9 mouse cellular contexts compared by ENCODE assay signal in the genomic region with DNA sequence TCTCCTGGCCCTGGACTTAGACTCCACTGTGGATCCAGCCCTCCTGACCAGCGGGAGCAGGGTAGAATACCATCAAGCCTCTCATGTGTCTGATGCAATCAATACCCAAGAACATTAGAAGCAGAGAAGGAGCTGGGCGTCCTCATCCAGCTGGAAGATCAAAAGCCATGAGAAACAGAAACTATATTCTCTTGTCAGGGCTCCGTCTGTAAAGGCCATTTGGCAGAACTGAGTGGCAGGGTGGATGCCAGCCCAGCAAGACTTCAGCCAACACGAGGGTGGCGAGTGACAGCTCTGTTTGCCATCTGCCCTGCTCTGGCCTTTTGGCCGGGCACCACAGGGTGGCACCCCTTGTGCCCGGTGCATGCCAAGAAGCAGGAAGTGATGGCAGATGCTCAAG. TPM values are rescaled to one million over a fixed set of nuclear protein-coding genes. Genes with fewer than 3 reads are reported as not detected.
A peak's percentile ranks its signal among the peaks of the same experiment; 100 is the strongest.
DNase-seq lines count a peak whose midpoint lies in the region; ATAC-seq lines count a peak whose summit lies in the region.
"Had no signal": no experiment of that assay in that cellular context is flagged by ENCODE, and none has a peak within 500 bp of the region (broad histone marks: within the 10 kb centered on the region; RNA-seq: fewer than 3 reads in every experiment).

No protein-coding gene starts in this region.

- no peaks in the 10 kb centered on the region for H3K27me3 ChIP-seq in forebrain, embryonic 11.5 days (ENCODE audit: control insufficient read depth, insufficient read depth, low read length)
- H3K27me3 ChIP-seq in midbrain, embryonic 15.5 days (replicated peaks): no peaks in the 10 kb centered on the region
- H3K27me3 ChIP-seq: kidney, embryonic 15.5 days; limb, embryonic 13.5 days had no signal

- no peaks in the 10 kb centered on the region for H3K36me3 ChIP-seq in forebrain, embryonic 11.5 days (ENCODE audit: control insufficient read depth, insufficient read depth, low read length)
- no peaks in the 10 kb centered on the region for H3K36me3 ChIP-seq in midbrain, embryonic 15.5 days (replicated peaks)
- H3K36me3 ChIP-seq: kidney, embryonic 15.5 days; limb, embryonic 13.5 days had no signal

- 0 out of 2 replicates have a peak, but pooled peaks cover 2% of the 10 kb centered on the region for H3K4me1 ChIP-seq in forebrain, embryonic 11.5 days (replicated peaks; ENCODE audit: control insufficient read depth, insufficient read depth, low read length)
- peaks cover 7% of the 10 kb centered on the region; the same call in 1 of the 2 replicates for H3K4me1 ChIP-seq in midbrain, embryonic 15.5 days
- H3K4me1 ChIP-seq: kidney, embryonic 15.5 days had no signal

- intact Hi-C loops in left cerebral cortex, postnatal 4 days (cut with DNase I): no loop called here
- intact Hi-C loops in heart, postnatal 14 days (cut with DNase I): no loop called here

- no peak overlapping the region for H3K4me2 ChIP-seq in forebrain, embryonic 11.5 days (ENCODE audit: low read depth, low read length, severe bottlenecking)
- no peak overlapping the region for H3K4me2 ChIP-seq in midbrain, embryonic 15.5 days
- H3K4me2 ChIP-seq: kidney, embryonic 15.5 days; limb, embryonic 13.5 days had no signal

- no peak for ATAC-seq in forebrain, embryonic 11.5 days (replicated peaks; ENCODE audit: low FRiP score)
- ATAC-seq in midbrain, embryonic 15.5 days (replicated peaks): no peak

- H3K27ac ChIP-seq in forebrain, embryonic 11.5 days (ENCODE audit: low read depth, low read length): no peak overlapping the region
- H3K27ac ChIP-seq in midbrain, embryonic 15.5 days: no peak overlapping the region
- H3K27ac ChIP-seq: kidney, embryonic 15.5 days; limb, embryonic 13.5 days had no signal

- no peak overlapping the region for H3K4me3 ChIP-seq in forebrain, embryonic 11.5 days (ENCODE audit: low read depth, low read length)
- no peak overlapping the region for H3K4me3 ChIP-seq in midbrain, embryonic 15.5 days
- H3K4me3 ChIP-seq: kidney, embryonic 15.5 days; limb, embryonic 13.5 days had no signal

- WGBS in forebrain, embryonic 11.5 days: 82% methylated on average over 7 of the region's 7 CpGs
- WGBS in midbrain, embryonic 15.5 days: 82% methylated on average over 7 of the region's 7 CpGs

- no peaks in the 10 kb centered on the region for H3K9me3 ChIP-seq in forebrain, embryonic 11.5 days (ENCODE audit: control insufficient read depth, low read length)
- no peaks in the 10 kb centered on the region for H3K9me3 ChIP-seq in midbrain, embryonic 15.5 days
- H3K9me3 ChIP-seq: kidney, embryonic 15.5 days; limb, embryonic 13.5 days had no signal

- no peak overlapping the region for H3K9ac ChIP-seq in forebrain, embryonic 11.5 days (ENCODE audit: low read length)
- H3K9ac ChIP-seq in midbrain, embryonic 15.5 days: no peak overlapping the region
- H3K9ac ChIP-seq: kidney, embryonic 15.5 days; limb, embryonic 13.5 days had no signal

- peak; percentile 96 for DNase-seq in left cerebral cortex, postnatal 4 days
- DNase-seq in left cerebral cortex, adult 18-20 months (ENCODE audit: low spot score in 2 of 2): no peak
- DNase-seq in adrenal gland, postnatal 14 days: peak; percentile 51
- peak; percentile 99 for DNase-seq in cerebellum, adult 9-10 months
- DNase-seq in heart, postnatal 14 days: peak; percentile 5 to 23
- DNase-seq in forebrain, embryonic 11.5 days (ENCODE audit: low spot score): no peak

RNA-seq across cellular contexts. Expression of a gene that starts 30.8 kb away (rescaled TPM):
- 10 to 100 TPM; 28.2 to 29.2 TPM for total RNA-seq in left cerebral cortex, postnatal 4 days (2021)
- 10 to 100 TPM; 37.1 to 37.8 TPM for total RNA-seq in left cerebral cortex, adult 18-20 months (2021)
- 27.2 and 30.3 TPM in 2 replicates for total RNA-seq in adrenal gland, postnatal 14 days (2021)
- 10 to 100 TPM; 11.5 to 12.0 TPM for total RNA-seq in heart, postnatal 14 days (2021)
- polyA plus RNA-seq in forebrain, embryonic 11.5 days (2014; fragmentation: Nextera tagmentation; extraction: Ambion mirVana): 18.4 and 19.5 TPM in 2 replicates
- 18.8 and 19.5 TPM in 2 replicates for polyA plus RNA-seq in midbrain, embryonic 15.5 days (2015; fragmentation: Nextera tagmentation; extraction: Ambion mirVana)

Comparison
In these comparisons a context has a peak if more than half of its experiments do, and no peak if none do; other contexts are left out.
1. DNase-seq: peak in left cerebral cortex, postnatal 4 days (single experiment), adrenal gland, postnatal 14 days (single experiment), cerebellum, adult 9-10 months (single experiment) and heart, postnatal 14 days (2 of 2); none in left cerebral cortex, adult 18-20 months (0 of 2) and forebrain, embryonic 11.5 days (single experiment).